Mouse (Mus musculus) stomach, postnatal 0 days (tissue): ENCODE data around the gene Spta1. TPM values are rescaled to one million over a fixed set of nuclear protein-coding genes. Genes with fewer than 3 reads are reported as not detected.

Experiments
- ATAC-seq: fragments of 200-750 bp; cut with Nextera tagmentation; 2 replicates; pipeline ENCODE4 v1.8.0; 2017; ENCODE audit not compliant: low FRiP score, low TSS enrichment
- DNase-seq: peaks from one replicate; pipeline ENCODE4 v3.0.0-alpha.2; 2016; ENCODE audit warnings: low spot score
- H3K27ac ChIP-seq: fragments of 300-500 bp; sonication (generic); replicated peaks from 2 replicates; pipeline ENCODE4 v1.5.1; 2014; ENCODE audit warnings: mild to moderate bottlenecking, control low read depth
- H3K27me3 ChIP-seq: fragments of 300-500 bp; sonication (generic); 2 replicates; pipeline ENCODE4 v1.6.1; 2014; ENCODE audit warnings: low read length; ENCODE audit not compliant: control insufficient read depth, insufficient read depth
- H3K36me3 ChIP-seq: fragments of 300-500 bp; sonication (generic); 2 replicates; pipeline ENCODE4 v1.6.1; 2014; ENCODE audit warnings: low read length, mixed read lengths; ENCODE audit not compliant: control insufficient read depth, insufficient read depth
- H3K4me1 ChIP-seq: fragments of 300-500 bp; sonication (generic); replicated peaks from 2 replicates; pipeline ENCODE4 v1.6.1; 2014; ENCODE audit warnings: antibody characterized with exemption; ENCODE audit not compliant: control insufficient read depth, insufficient read depth
- H3K4me2 ChIP-seq: fragments of 300-500 bp; sonication (generic); replicated peaks from 2 replicates; pipeline ENCODE4 v1.6.1; 2014; ENCODE audit warnings: low read depth, mild to moderate bottlenecking, control low read depth, moderate library complexity
- H3K4me3 ChIP-seq: fragments of 300-500 bp; sonication (generic); 2 replicates; pipeline ENCODE4 v1.5.1; 2014; ENCODE audit warnings: low read depth, low read length, control low read depth
- H3K9ac ChIP-seq: fragments of 300-500 bp; sonication (generic); 2 replicates; pipeline ENCODE4 v1.6.1; 2014; ENCODE audit warnings: mild to moderate bottlenecking, low read length, control low read depth, mixed read lengths
- H3K9me3 ChIP-seq: fragments of 300-500 bp; sonication (generic); 2 replicates; pipeline ENCODE4 v1.6.1; 2016; ENCODE audit warnings: low read length; ENCODE audit not compliant: control insufficient read depth
- CTCF ChIP-seq: IDR thresholded peaks from 2 replicates; pipeline ENCODE4 v1.5.1; 2016; ENCODE audit warnings: antibody characterized with exemption, low read depth, mild to moderate bottlenecking, moderate library complexity
- EP300 ChIP-seq: optimal IDR thresholded peaks from 2 replicates; pipeline ENCODE3; 2016; ENCODE audit warnings: antibody characterized with exemption
- WGBS: fragments of 180-500 bp; shearing (Covaris S2); extraction: QIAGEN DNeasy Blood & Tissue Kit; methylation state at CpG from one replicate; pipeline ENCODE4 v1.1.7; 2014; 5-methylcytosine and 5-hydroxymethylcytosine counted together
- polyA plus RNA-seq: library from polyadenylated mRNA; unstranded; fragments of >200 nt; fragmentation: Nextera tagmentation; extraction: Ambion mirVana; gene quantifications from 2 replicates; pipeline ENCODE4 v1.2.1, GENCODE M21; 2015

Gene Spta1
- polyA plus RNA-seq, 1 experiment from 2014 or later, result 0.02 TPM

DNA sequence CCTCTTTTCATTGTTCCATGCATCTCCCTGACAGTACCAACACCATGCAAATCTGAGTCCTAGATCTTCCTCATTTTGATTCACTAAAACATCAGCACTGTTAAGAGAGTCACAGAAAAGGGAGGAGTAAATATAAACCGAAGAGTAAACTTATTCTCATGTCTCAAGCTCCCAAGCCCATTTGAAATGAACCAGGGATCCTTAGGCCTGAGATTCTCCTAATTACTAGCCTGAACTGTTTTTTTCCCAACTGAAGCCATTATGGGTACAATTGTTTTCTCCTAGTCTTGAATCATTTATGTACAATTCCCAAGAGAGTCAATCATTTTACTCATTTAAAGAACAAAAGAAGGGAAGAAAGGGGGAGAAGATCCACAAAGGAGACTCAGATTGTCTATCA, 17.2 kb upstream of the Spta1 start, which contains the start of gene Olfr420:
Gene Olfr420 (plus strand): TSS at position 301 of the 400 bp plus-strand sequence.
- Histone ChIP-seq H3K27ac (no peak within 1 kb of the TSS), H3K4me1 (no peaks in the 10 kb centered on the region), H3K36me3 (no peaks in the 10 kb centered on the region), H3K4me3 (no peak within 1 kb of the TSS), H3K4me2 (no peak within 1 kb of the TSS), H3K9ac (no peak within 1 kb of the TSS), H3K9me3 (no peaks in the 10 kb centered on the region), H3K27me3 (no peaks in the 10 kb centered on the region)
- TF ChIP-seq EP300 (no peak), CTCF (no peak)
- ATAC-seq, result no peak
- no peak for DNase-seq
- WGBS, result 74% methylated on average over 1 of the region's 1 CpGs

DNA sequence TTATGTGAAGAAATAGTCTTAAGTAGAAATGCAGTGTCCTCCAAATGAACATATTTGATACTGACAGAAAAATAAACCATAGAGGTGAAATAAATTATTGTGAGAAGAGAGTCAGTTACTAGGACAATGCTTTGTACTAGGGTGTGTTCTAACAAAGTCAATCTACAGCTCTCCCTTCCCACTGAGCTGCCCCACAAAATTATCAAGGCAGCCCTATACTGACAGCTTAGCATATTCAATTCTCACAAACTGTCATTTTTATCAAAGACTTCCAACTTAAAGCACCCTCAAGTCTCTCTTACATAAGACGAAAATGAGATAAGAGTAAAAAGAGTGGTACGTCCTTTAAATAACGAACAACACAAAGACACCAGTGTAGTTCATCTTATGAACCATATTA, 15.0 kb upstream of the Spta1 start:
- ATAC-seq, result no peak
- DNase-seq, result no peak
- 80% methylated on average over 3 of the region's 3 CpGs for WGBS
- H3K9me3 ChIP-seq, result no peaks in the 10 kb centered on the region
- H3K4me1 ChIP-seq, result no peaks in the 10 kb centered on the region
- no peak overlapping the region for H3K27ac ChIP-seq
- H3K4me3 ChIP-seq, result no peak overlapping the region
- no peaks in the 10 kb centered on the region for H3K36me3 ChIP-seq
- TF ChIP-seq EP300 (no peak), CTCF (no peak)
- H3K27me3 ChIP-seq, result no peaks in the 10 kb centered on the region
- H3K4me2 ChIP-seq, result no peak overlapping the region
- no peak overlapping the region for H3K9ac ChIP-seq

DNA sequence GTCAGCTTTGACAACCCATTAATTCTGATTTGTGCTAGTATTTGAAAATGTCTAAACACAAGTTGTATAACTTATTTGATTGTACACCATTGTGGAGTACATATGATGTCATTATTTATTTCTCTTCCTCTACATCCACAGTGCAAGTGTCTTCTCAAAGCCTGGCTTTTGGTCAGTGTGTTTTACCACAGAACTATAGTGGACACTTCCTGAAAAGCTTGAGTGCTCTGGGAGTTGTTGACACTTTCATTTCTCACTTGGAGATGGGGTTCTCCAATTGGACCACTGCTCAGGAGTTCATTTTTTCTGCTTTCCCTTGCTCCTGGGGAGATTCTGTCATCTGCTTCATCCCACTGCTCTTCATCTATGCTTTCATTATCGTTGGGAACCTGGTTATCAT, 14.1 kb upstream of the Spta1 start:
- Histone ChIP-seq H3K9me3 (no peaks in the 10 kb centered on the region), H3K4me3 (no peak overlapping the region), H3K9ac (no peak overlapping the region), H3K4me2 (no peak overlapping the region), H3K27ac (no peak overlapping the region), H3K27me3 (no peaks in the 10 kb centered on the region), H3K4me1 (no peaks in the 10 kb centered on the region), H3K36me3 (no peaks in the 10 kb centered on the region)
- 92% methylated on average over 1 of the region's 1 CpGs for WGBS
- no peak for ATAC-seq
- no peak for TF ChIP-seq CTCF
- no peak for TF ChIP-seq EP300
- no peak for DNase-seq

DNA sequence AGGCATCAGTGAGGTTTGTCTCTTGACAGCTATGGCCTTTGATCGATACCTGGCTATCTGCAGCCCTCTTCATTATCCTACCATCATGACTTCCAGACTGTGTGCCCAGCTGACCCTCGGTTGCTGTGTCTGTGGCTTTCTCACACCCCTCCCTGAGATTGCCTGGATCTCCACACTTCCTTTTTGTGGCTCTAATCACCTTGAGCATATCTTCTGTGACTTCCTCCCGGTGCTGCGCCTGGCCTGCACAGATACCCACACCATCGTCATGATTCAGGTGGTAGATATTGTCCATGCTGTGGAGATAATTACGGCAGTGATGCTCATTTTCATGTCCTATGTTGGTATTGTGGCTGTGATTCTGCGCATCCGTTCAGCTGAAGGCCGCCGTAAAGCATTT, 13.5 kb upstream of the Spta1 start:
- Histone ChIP-seq H3K9me3 (no peaks in the 10 kb centered on the region), H3K27me3 (no peaks in the 10 kb centered on the region), H3K9ac (no peak overlapping the region), H3K36me3 (no peaks in the 10 kb centered on the region), H3K4me2 (no peak overlapping the region), H3K4me3 (no peak overlapping the region), H3K4me1 (no peaks in the 10 kb centered on the region), H3K27ac (no peak overlapping the region)
- DNase-seq (no peak), ATAC-seq (no peak)
- TF ChIP-seq EP300 (no peak), CTCF (no peak)
- 85% methylated on average over 10 of the region's 10 CpGs for WGBS

DNA sequence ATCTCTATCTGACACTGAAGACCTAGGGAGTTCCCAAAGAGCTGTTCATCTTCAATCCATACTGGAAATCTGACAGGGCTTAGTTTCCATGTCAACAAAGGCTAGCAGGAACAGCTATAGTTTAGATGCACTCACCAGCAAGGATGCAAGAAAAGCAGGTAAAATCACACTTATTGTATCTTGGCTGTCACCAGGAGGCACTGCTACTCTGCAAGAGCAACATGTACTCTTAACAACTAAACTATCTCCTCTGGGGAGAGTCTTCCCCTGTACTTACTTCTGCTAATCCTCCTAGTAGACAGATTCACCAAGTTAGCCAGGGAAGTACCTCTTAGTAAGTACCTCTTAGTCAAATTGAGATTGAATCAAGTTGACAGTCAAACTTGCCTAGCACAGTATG, 3.6 kb upstream of the Spta1 start:
- H3K4me2 ChIP-seq, result no peak overlapping the region
- H3K36me3 ChIP-seq, result no peaks in the 10 kb centered on the region
- H3K4me3 ChIP-seq, result no peak overlapping the region
- ATAC-seq (no peak), DNase-seq (no peak)
- no peaks in the 10 kb centered on the region for H3K27me3 ChIP-seq
- H3K9me3 ChIP-seq, result no peaks in the 10 kb centered on the region
- H3K4me1 ChIP-seq, result no peaks in the 10 kb centered on the region
- H3K27ac ChIP-seq, result no peak overlapping the region
- no peak for TF ChIP-seq EP300
- TF ChIP-seq CTCF, result no peak
- H3K9ac ChIP-seq, result no peak overlapping the region

DNA sequence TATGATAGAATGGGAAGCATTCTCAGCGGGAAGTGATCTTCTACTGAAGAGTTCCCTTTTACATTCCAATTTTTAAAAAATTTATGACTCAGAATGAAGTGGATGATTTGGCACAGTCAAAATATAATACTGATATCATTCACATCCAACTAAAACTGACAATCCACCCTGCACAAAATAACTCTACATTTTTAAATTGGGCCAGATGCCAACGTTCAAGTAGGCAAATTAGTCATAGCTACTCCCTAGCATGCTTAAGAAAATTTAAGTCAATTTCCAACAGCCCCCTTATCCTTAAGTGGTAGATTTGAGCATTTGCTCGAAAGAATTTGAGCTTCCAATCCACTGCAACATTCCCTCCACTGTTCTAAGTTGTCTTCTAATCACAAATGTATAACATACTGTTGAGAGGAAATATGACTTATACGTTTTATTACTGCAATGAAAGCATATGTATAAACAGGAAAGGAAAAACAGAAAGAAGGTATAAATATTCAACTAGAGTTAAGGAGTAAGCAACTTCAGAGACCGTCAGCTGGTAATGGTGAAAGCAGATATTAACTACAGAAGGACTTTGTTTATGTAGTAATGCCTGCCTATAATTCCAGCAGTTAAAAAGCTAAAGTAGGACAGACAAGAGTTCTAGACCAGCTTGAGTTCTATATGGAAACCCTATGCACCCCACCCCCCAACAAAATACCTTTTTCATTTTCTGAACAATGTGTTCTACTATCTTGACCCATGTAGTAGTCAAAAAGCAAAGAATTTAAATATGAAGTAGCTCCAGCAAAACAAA, 1.7 kb upstream of the Spta1 start:
- H3K4me3 ChIP-seq, result no peak overlapping the region
- ATAC-seq (no peak), DNase-seq (no peak)
- 58% methylated on average over 5 of the region's 5 CpGs for WGBS
- no peaks in the 10 kb centered on the region for H3K36me3 ChIP-seq
- no peak overlapping the region for H3K9ac ChIP-seq
- H3K27ac ChIP-seq, result no peak overlapping the region
- no peak for TF ChIP-seq CTCF
- no peak for TF ChIP-seq EP300
- no peaks in the 10 kb centered on the region for H3K27me3 ChIP-seq
- H3K4me2 ChIP-seq, result no peak overlapping the region
- no peaks in the 10 kb centered on the region for H3K9me3 ChIP-seq
- no peaks in the 10 kb centered on the region for H3K4me1 ChIP-seq
